Mouse (Mus musculus): ENCODE data around the gene R3hdm1. TPM values are rescaled to one million over a fixed set of nuclear protein-coding genes. Genes with fewer than 3 reads are reported as not detected.

The R3hdm1 gene
- polyA plus RNA-seq, 1 experiment = 151 TPM

DNA sequence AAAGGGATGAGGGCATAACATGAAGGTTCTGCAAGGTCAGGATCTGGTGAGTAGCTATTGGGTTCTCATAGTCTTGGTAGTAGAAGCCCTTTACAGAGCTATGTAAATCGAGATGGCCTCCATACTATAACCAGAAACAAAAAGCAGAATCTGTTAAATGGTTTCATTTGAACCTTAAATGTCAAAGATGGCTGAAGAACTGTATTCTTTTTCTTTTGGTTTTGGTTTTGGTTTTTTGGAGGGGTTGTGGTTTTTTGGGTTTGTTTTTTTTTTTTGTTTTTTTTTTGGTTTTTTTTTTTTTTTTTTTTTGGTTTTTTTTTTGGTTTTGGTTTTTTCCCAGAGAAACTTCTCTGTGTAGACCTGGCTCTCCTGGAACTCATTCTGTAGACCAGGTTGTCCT is 94.3 kb downstream of the R3hdm1 start:
- no peaks in the 10 kb centered on the region for H3K27me3 ChIP-seq (ENCODE audit: control insufficient read depth, insufficient read depth, low read length, poor library complexity, severe bottlenecking)
- H3K36me3 ChIP-seq (ENCODE audit: control insufficient read depth, insufficient read depth, low read length, poor library complexity, severe bottlenecking) = peaks cover 21% of the 10 kb centered on the region
- H3K27ac ChIP-seq (ENCODE audit: insufficient read depth, low read length) = no peak overlapping the region
- no peak overlapping the region for H3K4me3 ChIP-seq (ENCODE audit: low read depth, low read length)
- no peak for TF ChIP-seq POLR2A (IDR thresholded peaks at IDR 0.05; ENCODE audit: insufficient read depth, low read length)
- TF ChIP-seq EP300 (IDR thresholded peaks at IDR 0.05; ENCODE audit: insufficient read depth, low read depth, low read length) = no peak
- TF ChIP-seq CTCF (IDR thresholded peaks at IDR 0.05; ENCODE audit: low read depth, low read length) = no peak
- no peak overlapping the region for H3K9ac ChIP-seq (ENCODE audit: low read depth, poor library complexity, severe bottlenecking)
- H3K9me3 ChIP-seq (replicated peaks; ENCODE audit: control insufficient read depth, insufficient read depth, low read length, poor library complexity, severe bottlenecking) = no peaks in the 10 kb centered on the region
- H3K4me1 ChIP-seq (ENCODE audit: control insufficient read depth, insufficient read depth, low read length) = no peaks in the 10 kb centered on the region

DNA sequence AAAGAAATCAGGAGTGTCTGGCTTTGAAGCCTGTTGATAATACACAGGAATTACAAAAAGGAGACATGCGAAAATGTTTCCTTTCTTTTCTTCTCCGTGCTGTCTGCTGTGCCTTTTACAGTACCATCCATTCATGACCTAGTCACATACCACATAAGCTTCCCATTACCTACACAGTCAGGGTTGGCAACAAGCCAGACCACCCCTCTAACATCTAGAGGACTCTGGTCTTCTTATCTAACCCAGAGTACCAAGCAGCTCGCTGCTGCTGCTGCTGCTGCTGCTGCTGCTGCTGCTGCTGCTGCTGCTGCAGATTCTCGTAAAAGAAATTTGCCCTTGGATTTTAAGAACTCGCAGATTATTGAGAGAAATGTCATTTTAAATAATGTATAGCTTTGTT is 110.2 kb downstream of the R3hdm1 start:
- no peaks in the 10 kb centered on the region for H3K9me3 ChIP-seq (replicated peaks; ENCODE audit: control insufficient read depth, insufficient read depth, low read length, poor library complexity, severe bottlenecking)
- no peak overlapping the region for H3K27ac ChIP-seq (ENCODE audit: insufficient read depth, low read length)
- H3K4me3 ChIP-seq (ENCODE audit: low read depth, low read length) = no peak overlapping the region
- H3K4me1 ChIP-seq (ENCODE audit: control insufficient read depth, insufficient read depth, low read length) = no peaks in the 10 kb centered on the region
- TF ChIP-seq POLR2A (IDR thresholded peaks at IDR 0.05; ENCODE audit: insufficient read depth, low read length) (no peak), EP300 (IDR thresholded peaks at IDR 0.05; ENCODE audit: insufficient read depth, low read depth, low read length) (no peak), CTCF (IDR thresholded peaks at IDR 0.05; ENCODE audit: low read depth, low read length) (no peak)
- H3K9ac ChIP-seq (ENCODE audit: low read depth, poor library complexity, severe bottlenecking) = no peak overlapping the region
- peaks cover 24% of the 10 kb centered on the region for H3K36me3 ChIP-seq (ENCODE audit: control insufficient read depth, insufficient read depth, low read length, poor library complexity, severe bottlenecking)
- no peaks in the 10 kb centered on the region for H3K27me3 ChIP-seq (ENCODE audit: control insufficient read depth, insufficient read depth, low read length, poor library complexity, severe bottlenecking)

DNA sequence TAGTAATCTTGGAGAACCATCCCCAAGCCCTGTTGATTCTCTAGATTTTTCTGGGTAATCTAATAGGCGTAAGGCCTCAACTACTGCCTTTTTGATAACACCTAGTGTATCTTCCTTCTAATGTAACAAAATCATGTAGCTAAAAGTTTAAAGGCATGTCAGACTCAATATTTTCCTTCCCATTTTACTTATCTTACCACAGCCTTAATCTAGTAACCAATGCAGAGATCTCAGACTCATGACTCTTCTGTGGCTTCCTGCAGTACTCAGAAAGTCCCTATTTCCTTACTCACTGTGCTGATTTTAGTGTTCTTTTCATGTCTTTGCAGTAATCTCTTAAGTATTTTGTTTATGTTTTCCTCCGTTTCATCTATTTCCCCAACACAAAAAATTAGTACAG is 118.8 kb downstream of the R3hdm1 start:
- Histone ChIP-seq H3K4me1 (ENCODE audit: control insufficient read depth, insufficient read depth, low read length) (no peaks in the 10 kb centered on the region), H3K27ac (ENCODE audit: insufficient read depth, low read length) (no peak overlapping the region), H3K27me3 (ENCODE audit: control insufficient read depth, insufficient read depth, low read length, poor library complexity, severe bottlenecking) (no peaks in the 10 kb centered on the region), H3K9me3 (replicated peaks; ENCODE audit: control insufficient read depth, insufficient read depth, low read length, poor library complexity, severe bottlenecking) (no peaks in the 10 kb centered on the region), H3K9ac (ENCODE audit: low read depth, poor library complexity, severe bottlenecking) (no peak overlapping the region), H3K4me3 (ENCODE audit: low read depth, low read length) (no peak overlapping the region), H3K36me3 (ENCODE audit: control insufficient read depth, insufficient read depth, low read length, poor library complexity, severe bottlenecking) (peaks cover 19% of the 10 kb centered on the region)
- TF ChIP-seq CTCF (IDR thresholded peaks at IDR 0.05; ENCODE audit: low read depth, low read length) = no peak

DNA sequence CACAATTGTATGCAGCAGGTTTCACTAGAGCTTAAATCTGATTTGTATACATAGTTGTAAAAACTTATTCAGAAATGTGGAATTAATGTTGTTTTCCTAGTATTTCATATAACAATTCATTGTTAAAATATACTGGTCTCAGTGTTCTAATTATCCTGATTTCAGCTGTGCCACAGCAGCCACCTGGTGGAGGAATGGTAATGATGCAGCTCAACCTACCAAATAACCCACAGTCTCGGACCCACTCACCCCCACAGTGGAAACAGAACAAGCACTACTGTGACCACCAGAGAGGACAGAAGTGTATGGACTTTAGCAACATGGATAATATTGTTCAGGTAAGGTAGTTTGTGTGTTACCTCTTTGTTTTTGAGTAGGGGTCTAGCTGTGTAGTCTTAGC is 120.2 kb downstream of the R3hdm1 start:
- Histone ChIP-seq H3K36me3 (ENCODE audit: control insufficient read depth, insufficient read depth, low read length, poor library complexity, severe bottlenecking) (peaks cover 18% of the 10 kb centered on the region), H3K4me1 (ENCODE audit: control insufficient read depth, insufficient read depth, low read length) (no peaks in the 10 kb centered on the region), H3K9ac (ENCODE audit: low read depth, poor library complexity, severe bottlenecking) (no peak overlapping the region), H3K27me3 (ENCODE audit: control insufficient read depth, insufficient read depth, low read length, poor library complexity, severe bottlenecking) (no peaks in the 10 kb centered on the region), H3K27ac (ENCODE audit: insufficient read depth, low read length) (no peak overlapping the region), H3K9me3 (replicated peaks; ENCODE audit: control insufficient read depth, insufficient read depth, low read length, poor library complexity, severe bottlenecking) (no peaks in the 10 kb centered on the region), H3K4me3 (ENCODE audit: low read depth, low read length) (no peak overlapping the region)
- peak; percentile 5 for TF ChIP-seq CTCF (IDR thresholded peaks at IDR 0.05; ENCODE audit: low read depth, low read length)
- no peak for TF ChIP-seq POLR2A (IDR thresholded peaks at IDR 0.05; ENCODE audit: insufficient read depth, low read length)

DNA sequence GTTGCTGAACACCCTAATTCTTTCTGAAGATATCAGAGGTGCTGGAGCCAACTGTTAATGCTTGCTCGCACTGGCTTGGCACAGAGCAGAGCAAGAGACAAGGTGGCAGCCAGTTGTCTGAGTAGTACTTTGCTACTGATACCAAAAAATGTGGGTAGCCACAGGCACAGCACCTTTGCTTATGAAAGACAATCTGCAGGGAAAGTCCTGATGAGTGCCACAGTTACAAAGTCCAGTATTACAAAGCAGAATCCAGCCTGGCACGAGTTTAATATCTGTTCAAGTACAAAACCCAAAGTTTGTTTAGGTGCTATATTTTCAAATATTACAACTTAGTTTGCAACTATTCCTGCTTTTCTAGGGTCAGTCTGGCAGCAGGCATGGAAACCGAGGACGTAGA is 132.1 kb downstream of the R3hdm1 start:
- Histone ChIP-seq H3K9ac (ENCODE audit: low read depth, poor library complexity, severe bottlenecking) (no peak overlapping the region), H3K27me3 (ENCODE audit: control insufficient read depth, insufficient read depth, low read length, poor library complexity, severe bottlenecking) (no peaks in the 10 kb centered on the region), H3K4me3 (ENCODE audit: low read depth, low read length) (no peak overlapping the region), H3K27ac (ENCODE audit: insufficient read depth, low read length) (no peak overlapping the region), H3K4me1 (ENCODE audit: control insufficient read depth, insufficient read depth, low read length) (no peaks in the 10 kb centered on the region), H3K36me3 (ENCODE audit: control insufficient read depth, insufficient read depth, low read length, poor library complexity, severe bottlenecking) (peaks cover 39% of the 10 kb centered on the region), H3K9me3 (replicated peaks; ENCODE audit: control insufficient read depth, insufficient read depth, low read length, poor library complexity, severe bottlenecking) (no peaks in the 10 kb centered on the region)
- no peak for TF ChIP-seq CTCF (IDR thresholded peaks at IDR 0.05; ENCODE audit: low read depth, low read length)
- no peak for TF ChIP-seq POLR2A (IDR thresholded peaks at IDR 0.05; ENCODE audit: insufficient read depth, low read length)
- no peak for TF ChIP-seq EP300 (IDR thresholded peaks at IDR 0.05; ENCODE audit: insufficient read depth, low read depth, low read length)

DNA sequence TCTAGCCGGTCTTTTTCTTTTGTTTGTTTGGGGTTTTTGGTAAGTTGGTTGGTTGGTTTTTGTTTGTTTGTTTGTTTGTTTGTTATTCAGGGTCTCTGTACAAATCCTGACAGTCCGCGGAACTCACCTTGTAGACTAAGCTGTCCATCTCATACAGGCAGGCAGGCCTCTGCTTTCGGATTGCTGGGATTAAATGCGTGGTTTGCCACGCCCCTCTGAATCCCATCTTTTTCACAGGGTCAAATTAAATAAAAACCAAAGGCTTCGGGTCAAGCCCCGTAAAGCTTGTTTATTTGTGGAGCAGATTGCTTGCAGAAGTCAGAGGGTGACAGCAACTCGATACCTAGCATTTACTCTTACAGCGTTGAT is 140.5 kb downstream of the R3hdm1 start, which contains the start of gene Ubxn4:
Ubxn4 (plus strand) TSS at position 338 of the 369 bp plus-strand sequence.
- Histone ChIP-seq H3K27ac (ENCODE audit: insufficient read depth, low read length) (0 out of 2 replicates have a peak within 1 kb of the TSS, but pooled peaks have one; percentile 4), H3K9me3 (replicated peaks; ENCODE audit: control insufficient read depth, insufficient read depth, low read length, poor library complexity, severe bottlenecking) (no peaks in the 10 kb centered on the region), H3K36me3 (ENCODE audit: control insufficient read depth, insufficient read depth, low read length, poor library complexity, severe bottlenecking) (no peaks in the 10 kb centered on the region), H3K9ac (ENCODE audit: low read depth, poor library complexity, severe bottlenecking) (peak within 1 kb of the TSS; percentile 68), H3K4me3 (ENCODE audit: low read depth, low read length) (peak within 1 kb of the TSS; percentile 78), H3K4me1 (ENCODE audit: control insufficient read depth, insufficient read depth, low read length) (no peaks in the 10 kb centered on the region), H3K27me3 (ENCODE audit: control insufficient read depth, insufficient read depth, low read length, poor library complexity, severe bottlenecking) (no peaks in the 10 kb centered on the region)
- no peak for TF ChIP-seq EP300 (IDR thresholded peaks at IDR 0.05; ENCODE audit: insufficient read depth, low read depth, low read length)
- TF ChIP-seq POLR2A (IDR thresholded peaks at IDR 0.05; ENCODE audit: insufficient read depth, low read length) = no peak
- no peak for TF ChIP-seq CTCF (IDR thresholded peaks at IDR 0.05; ENCODE audit: low read depth, low read length)
